Mouse (Mus musculus): ENCODE data around the gene Gpatch3. TPM values are rescaled to one million over a fixed set of nuclear protein-coding genes. Genes with fewer than 3 reads are reported as not detected.

The Gpatch3 gene
- total RNA-seq, 2 experiments from 2014 or later: 5.2 to 6.0 TPM

DNA sequence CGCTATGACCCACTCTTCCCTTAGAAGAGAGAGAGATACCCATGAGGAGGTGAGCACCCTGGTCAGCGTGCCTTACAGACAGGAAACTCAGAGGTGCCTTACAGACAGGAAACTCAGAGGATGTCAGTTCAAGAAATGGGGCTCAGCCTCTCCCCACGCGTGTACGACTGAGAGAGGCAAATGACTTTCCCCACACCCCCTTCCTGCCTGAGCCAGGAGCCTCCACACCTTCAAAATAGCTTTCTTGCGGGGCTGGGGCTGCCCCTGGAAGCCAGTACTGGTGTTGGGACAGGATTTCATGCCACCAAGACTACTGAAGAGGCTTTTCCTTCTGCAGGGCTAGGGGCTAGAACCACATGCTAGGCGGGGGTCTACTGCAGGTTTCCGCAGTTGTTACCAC is 46.1 kb downstream of the Gpatch3 start:
- no peak for DNase-seq

DNA sequence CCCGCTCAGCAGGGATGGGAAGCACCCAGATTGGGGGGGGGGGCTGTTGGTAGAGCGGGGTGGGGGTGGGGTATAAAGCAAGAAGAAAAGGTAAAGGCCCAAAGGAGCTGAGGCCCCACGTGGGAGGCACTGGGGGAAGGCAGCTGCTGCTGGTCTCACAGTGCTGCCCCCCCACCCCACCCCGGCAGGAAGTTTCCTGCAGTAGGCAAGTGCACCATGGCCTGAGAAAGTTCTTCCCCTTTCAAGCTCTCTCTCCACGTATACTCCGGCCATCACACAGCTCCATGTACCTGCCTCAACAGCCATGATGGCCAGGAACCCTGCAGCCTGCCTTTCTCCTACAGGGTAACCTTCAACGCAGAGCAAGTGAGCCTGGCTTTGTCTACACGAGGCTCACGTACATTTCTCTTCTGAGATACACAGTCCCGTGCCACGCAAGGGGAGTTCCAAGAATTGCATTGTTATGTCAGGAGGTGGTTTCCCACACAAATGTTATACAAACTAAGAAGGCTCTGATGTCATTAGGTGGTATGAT is 47.7 kb downstream of the Gpatch3 start:
- DNase-seq: no peak

DNA sequence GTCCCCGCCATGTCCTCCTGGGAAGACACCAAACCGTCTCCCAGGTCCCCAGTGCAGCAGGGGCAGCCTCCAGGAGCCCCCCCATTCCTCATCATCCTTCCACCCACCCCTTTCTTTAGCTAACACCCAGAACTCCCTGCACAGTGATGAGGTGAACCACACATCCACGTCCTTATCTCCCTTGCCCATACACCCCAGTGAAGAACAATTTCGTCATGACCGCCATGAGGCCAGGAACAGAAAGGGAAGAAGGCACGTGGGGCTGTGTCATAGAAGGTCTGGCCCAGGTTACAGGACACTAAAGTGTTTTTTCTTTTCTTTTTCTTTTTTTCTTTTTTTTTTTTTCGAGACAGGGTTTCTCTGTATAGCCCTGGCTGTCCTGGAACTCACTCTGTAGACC is 50.3 kb downstream of the Gpatch3 start:
- DNase-seq: no peak

DNA sequence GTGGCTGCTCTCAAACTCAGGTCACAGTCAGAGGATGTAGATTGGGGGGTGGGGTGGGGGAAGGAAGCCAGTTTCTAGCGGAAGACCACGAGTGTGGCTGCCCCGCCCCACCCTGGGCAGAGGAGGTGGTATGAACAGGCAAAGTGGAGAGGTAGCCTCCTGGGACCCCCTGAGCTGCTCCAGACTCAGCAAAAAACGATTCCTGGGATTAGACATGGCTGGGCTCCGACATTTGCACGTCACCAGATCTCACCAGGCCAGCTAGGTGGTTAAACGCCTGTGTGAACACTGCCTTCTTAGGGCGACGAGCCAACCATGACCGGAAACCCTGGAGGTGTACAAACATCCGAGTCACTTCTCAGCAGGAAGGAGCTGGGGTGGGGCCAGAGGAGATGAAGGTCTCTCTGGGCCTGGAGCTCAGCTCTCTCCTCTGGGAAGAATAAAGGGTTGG is 51.1 kb downstream of the Gpatch3 start:
- peak; percentile 73 for DNase-seq

DNA sequence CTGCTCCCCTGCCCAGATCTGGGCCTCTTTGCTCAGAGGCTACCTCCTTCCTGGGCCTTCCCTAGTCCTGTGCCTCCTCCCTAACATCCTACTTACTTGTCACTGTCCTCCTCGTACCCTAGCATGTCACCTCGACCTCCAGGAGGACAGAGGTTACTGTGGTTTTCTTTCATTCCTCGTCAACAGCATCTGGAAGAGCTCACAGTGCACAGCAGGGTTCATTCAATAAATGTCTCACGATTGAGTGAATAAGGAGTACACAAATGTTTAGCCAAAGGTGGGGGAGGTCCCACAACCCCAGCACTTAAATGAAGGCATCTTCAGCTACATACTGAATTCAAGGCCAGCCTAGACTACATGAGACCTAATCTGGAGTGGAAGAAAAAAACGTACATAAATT is 51.7 kb downstream of the Gpatch3 start:
- DNase-seq: no peak

DNA sequence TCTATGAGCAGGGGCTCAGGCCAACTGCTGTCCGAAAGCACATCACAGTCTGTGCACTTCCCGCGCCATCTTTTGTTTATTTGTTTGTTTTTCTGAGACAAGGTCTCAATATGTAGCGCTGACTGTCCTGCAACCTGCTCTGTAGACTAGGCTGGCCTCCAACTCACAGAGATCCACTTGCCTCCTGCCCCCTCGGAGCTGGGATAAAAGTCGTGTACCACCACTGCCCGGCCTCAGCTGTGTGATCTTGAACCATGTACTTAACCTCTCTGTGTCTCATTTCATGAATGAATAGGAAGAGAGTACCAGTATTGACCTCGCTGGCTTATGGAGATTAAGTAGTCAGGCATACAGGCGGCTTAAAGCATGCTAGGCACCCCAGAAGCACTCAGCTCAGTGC is 52.1 kb downstream of the Gpatch3 start:
- DNase-seq: no peak

DNA sequence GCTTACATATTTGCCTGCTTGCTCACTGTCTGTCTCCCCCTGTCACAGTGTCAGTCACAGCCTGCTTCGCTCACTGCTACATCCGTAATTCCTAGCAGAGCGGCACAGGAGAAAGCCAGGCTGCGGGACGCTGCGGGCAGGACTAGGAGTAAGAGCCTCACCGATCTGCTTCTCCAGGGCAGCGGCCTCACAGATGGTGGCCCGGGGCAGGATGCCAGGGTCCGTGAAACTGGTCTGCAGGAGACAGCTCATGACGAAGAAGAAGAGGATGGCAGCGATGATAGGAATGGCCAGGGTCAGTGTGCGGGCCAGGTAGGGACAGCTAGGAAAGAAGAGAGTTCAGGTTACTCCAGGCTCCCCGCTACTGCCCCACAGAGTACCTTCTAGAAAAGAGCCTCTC is 52.5 kb downstream of the Gpatch3 start:
- no peak for DNase-seq

DNA sequence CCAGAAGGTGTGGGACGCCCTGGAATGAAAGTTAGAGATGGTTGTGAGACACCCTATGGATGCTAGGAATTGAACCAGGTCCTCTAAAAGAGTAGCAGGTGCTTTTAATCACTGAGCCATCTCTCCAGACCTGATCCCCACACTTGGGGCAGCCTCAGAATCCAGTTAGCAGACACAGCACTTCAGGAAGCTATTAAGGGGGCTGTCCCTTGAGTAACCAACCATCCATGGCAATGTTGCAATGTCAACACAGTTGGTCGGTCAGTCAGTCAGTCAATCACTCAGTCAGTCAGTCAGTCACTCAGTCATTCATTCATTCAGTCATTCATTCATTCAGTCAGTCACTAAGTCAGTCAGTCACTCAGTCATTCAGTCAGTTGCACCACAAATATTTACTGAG is 54.0 kb downstream of the Gpatch3 start:
- DNase-seq: no peak

DNA sequence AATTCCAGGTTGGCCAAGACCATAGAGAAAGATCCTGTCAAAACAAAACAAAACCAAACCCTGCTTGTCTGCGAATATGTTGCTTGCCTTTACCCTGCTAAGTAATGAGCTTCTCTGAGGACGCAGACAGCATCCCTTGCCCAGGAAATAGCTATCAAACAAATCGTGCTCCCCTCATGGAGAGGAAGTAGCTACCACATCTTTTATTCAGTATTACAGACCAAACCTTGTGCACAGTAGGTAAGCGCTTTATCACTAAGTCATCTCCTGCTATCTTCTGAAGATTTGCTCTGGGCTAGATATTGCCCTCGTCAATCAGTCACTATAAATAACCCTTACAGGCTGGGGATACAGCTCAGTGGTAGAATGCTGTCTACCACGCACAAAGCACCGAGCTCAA is 54.6 kb downstream of the Gpatch3 start:
- no peak for DNase-seq

DNA sequence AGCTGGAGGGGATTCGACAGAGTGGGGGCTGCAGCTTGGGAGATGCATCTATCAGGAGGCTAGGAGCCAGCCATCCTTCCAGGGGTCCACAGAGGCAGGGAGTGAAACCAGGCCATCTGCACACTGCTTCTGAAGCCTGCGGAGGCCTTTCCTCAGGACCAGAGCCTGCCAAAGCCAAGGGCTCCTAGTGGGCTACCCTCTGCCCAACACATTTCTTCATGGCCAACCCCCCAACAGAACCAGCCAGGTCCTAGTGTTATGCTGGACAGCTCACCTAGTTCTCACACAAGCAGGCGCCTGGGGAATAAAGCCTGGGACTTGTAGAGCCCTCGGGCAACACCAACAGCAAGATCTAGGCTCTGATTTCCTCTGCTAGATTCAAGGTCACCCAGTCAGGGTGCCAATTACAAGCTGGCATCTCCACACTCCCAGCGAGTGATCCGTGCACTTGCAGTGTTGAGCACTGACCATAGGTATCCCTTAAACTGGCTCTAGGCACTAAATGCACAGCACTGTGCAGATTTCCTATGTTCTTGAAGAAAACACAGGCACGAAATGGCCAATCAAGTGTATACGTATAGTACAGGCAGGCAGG is 55.9 kb downstream of the Gpatch3 start:
- no peak for DNase-seq

DNA sequence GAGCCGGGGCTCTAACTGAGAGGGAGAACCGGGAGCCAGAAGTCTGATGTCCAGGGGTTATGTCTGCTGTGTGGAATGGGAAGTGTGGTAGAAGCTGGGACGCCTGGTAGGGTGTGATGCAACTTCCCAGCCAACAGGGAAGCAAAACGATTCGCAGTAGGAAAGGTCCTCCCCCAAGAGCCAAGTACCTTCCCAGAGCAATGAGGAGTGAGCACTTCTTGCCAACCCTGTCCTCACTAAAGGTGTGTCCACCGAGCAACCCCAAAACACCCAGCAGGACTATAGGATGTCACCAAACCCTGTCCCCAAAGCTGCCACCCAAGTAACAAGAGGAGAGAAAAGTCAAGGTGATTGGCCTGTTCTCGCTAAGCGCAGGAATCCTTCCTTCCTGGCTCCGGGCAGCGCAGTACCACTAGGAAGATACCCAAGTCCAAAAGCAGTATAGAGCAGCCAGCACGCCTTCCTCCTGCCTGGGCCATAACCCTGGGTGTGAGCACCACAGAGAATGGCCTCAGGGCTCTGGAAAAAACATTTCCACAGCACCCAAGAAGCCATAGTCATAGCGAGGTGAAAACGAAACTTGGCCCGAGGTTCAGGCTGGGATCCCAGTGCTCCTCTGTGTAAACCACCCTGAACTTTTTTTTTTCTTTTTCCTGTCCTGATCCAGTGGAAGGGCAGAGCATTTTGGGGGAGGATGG is 56.7 kb downstream of the Gpatch3 start:
- DNase-seq: no peak

DNA sequence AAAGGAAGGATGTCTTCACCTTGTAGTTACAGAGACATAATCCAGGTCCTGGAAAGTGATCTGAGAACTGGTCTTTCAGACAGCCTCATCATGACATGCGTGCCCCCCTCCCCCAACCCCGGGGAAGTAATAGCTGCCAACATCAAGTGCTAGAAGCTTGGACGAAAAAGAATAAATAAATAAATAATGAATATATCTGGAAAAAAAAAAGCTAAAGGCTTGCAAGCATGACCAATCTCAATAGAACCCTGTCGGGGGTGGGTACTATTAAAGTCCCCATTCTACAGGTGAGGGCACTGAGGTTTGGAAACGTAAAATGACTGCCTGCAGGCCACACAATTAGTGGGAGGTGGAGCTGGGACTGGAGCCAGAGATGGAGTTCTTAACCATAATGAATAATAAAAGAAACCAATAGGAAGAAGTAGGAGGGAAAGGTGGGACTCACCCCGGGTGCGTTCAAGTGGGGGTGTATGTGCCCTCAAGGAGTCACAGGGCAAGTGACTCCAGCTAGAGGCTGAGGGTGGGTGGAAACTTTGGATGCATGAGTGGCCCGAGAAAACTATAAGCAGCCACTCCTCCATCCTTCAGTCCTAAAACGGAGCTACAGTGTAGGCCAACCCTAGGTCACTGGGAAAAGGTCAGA is 57.3 kb downstream of the Gpatch3 start:
- no peak for DNase-seq

DNA sequence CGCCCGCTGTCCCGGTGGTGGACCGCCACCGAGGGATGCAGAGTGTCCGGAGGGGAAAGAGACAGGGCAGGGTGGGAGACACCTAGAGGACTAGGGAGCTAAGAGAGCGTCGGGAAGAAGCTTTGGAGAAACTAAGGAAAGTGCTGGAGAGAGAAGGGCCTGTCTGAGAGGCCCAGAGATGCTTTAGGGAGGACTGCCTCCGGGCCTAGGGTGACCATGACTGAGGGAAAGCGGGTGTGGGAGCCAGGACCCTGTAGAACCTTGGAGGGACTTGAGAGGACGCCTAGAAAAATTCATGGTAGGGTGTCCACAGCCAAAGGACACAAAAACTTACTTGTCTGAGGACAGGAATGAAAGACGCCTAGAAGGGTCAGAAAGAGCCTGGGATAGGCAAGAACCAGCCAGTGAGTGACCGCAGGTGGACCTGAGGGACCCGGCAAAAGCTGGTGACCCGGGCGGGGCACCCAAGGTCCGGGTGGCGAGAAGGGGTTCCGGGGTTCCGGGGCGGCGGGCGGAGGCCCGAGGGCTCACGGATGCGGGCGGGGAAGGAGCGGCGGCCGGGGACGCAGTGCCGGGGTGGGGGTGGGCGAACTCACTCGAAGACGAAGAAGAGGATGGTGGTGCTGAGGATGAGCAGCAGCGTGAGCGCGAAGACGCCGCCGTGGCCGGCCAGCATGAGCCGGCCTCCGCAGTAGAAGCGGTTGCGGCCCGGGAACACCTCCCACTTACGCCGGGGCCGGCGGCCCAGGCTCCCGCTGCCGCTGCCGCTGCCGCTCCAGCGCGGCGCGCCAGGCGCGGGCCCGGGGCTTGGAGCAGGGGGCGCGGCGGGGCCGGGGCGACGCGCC is 58.2 kb downstream of the Gpatch3 start:
- peak; percentile 43 for DNase-seq

DNA sequence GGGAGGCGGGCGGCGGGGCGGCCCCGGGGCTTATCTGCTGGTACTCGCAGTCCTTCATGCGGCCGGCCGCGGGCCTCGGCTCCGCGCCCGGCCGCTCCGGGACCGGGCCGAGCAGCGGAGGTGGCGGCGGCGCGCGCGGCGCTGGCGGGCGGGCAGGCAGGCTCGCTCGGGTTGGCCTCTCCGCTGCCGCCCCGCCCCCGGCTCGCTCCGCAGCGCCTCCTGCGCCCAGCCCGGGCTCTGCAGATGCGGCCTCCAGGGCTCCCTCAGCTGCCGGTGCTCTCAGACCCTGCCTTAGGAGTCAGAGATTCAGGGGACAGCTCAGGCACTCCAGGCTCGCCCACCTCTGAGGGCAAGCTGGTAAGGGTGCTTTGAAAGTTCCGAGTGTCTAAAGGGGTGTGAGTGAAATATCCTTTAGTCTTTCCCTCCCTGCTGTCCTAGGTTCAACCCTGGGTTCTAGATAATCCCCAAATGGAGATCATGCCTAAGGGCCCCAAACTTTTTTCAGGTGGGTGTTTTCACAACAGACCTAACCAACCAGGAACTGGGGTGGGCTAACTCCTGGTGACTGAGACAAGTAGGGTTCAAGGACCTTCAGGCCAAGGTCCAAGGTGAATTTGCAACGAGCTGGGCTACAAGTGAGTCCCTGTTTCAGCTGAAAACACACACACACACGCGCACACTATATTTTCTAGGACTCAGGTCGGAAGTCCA is 58.9 kb downstream of the Gpatch3 start:
- peak; percentile 94 for DNase-seq

Small RNA genes lying within 50 kb of the gene (microRNA-seq; reads per million reads assigned to microRNA genes)
- 0 reads per million in 2 experiments for gene Gm23158

Other genes starting within 250 kb of the Gpatch3 start
- 10 to 100 TPM; 46.9 to 47.9 TPM for gene Wdtc1, start 221.3 kb upstream of the Gpatch3 start, total RNA-seq (2021)
- 10 to 100 TPM; 21.1 to 24.4 TPM for gene Slc9a1, start 205.0 kb upstream of the Gpatch3 start, total RNA-seq (2021)
- 1 to 10 TPM; 1.9 to 3.1 TPM for gene Tent5b, start 94.6 kb upstream of the Gpatch3 start, total RNA-seq (2021)
- 1 to 10 TPM; 1.4 to 2.4 TPM for gene Trnp1, start 76.2 kb upstream of the Gpatch3 start, total RNA-seq (2021)
- gene Kdf1, start 55.8 kb upstream of the Gpatch3 start, total RNA-seq (2021): not detected
- 10 to 100 TPM; 89.3 to 90.2 TPM for gene Nudc, start 28.7 kb upstream of the Gpatch3 start, total RNA-seq (2021)
- 10 to 100 TPM in 1 of 2 experiments, 1 to 10 TPM in 1; 8.0 to 11.5 TPM for gene Nr0b2, start 21.4 kb upstream of the Gpatch3 start, total RNA-seq (2021)
- gene Gpn2, start 9.6 kb downstream of the Gpatch3 start, total RNA-seq (2021): 10 to 100 TPM; 11.0 to 11.1 TPM
- 1 to 10 TPM; 1.3 to 1.4 TPM for gene Sfn, start 27.4 kb downstream of the Gpatch3 start, total RNA-seq (2021)
- gene Zdhhc18, start 75.4 kb downstream of the Gpatch3 start, total RNA-seq (2021): 10 to 100 TPM; 21.4 to 22.1 TPM
- gene Pigv, start 97.9 kb downstream of the Gpatch3 start, total RNA-seq (2021): 10 to 100 TPM in 1 of 2 experiments, 1 to 10 TPM in 1; 9.8 to 12.0 TPM
- gene Arid1a, start 182.0 kb downstream of the Gpatch3 start, total RNA-seq (2021): 10 to 100 TPM; 74.6 to 77.3 TPM